Mouse (Mus musculus): ENCODE data around the gene Mia2. TPM values are rescaled to one million over a fixed set of nuclear protein-coding genes. Genes with fewer than 3 reads are reported as not detected.
A peak's percentile ranks its signal among the peaks of the same experiment; 100 is the strongest.

Mia2 gene
- polyA plus RNA-seq, 1 experiment from 2014 or later = 131 TPM

GRCm38 (mm10) chr12:59206208-59206999, 110.8 kb downstream of the Mia2 start:
- H3K4me3 ChIP-seq (ENCODE audit: low read depth, low read length) = no peak overlapping the region
- no peak for TF ChIP-seq CTCF (IDR thresholded peaks at IDR 0.05; ENCODE audit: low read depth)
- H3K36me3 ChIP-seq (ENCODE audit: control insufficient read depth, insufficient read depth) = peaks cover 11% of the 10 kb centered on the region; the same call in 1 of the 2 replicates
- no peaks in the 10 kb centered on the region for H3K9me3 ChIP-seq (ENCODE audit: control insufficient read depth)
- H3K4me1 ChIP-seq (replicated peaks; ENCODE audit: control insufficient read depth, insufficient read depth, low read length) = no peaks in the 10 kb centered on the region
- no peak overlapping the region for H3K9ac ChIP-seq (ENCODE audit: low read depth, low read length)
- H3K27me3 ChIP-seq (replicated peaks; ENCODE audit: control insufficient read depth, insufficient read depth, low read length) = no peaks in the 10 kb centered on the region
- ATAC-seq = no peak
- no peak overlapping the region for H3K4me2 ChIP-seq (replicated peaks; ENCODE audit: low read depth)
- H3K27ac ChIP-seq (ENCODE audit: low read depth, low read length) = no peak overlapping the region
- WGBS = 81% methylated on average over 4 of the region's 4 CpGs

GRCm38 (mm10) chr12:59207000-59207390, 111.4 kb downstream of the Mia2 start:
- no peak for TF ChIP-seq CTCF (IDR thresholded peaks at IDR 0.05; ENCODE audit: low read depth)
- 77% methylated on average over 3 of the region's 3 CpGs for whole genome bisulfite sequencing
- no peak for ATAC-seq
- H3K4me3 ChIP-seq (ENCODE audit: low read depth, low read length) = no peak overlapping the region
- H3K4me1 ChIP-seq (replicated peaks; ENCODE audit: control insufficient read depth, insufficient read depth, low read length) = no peaks in the 10 kb centered on the region
- peaks cover 12% of the 10 kb centered on the region; the same call in 1 of the 2 replicates for H3K36me3 ChIP-seq (ENCODE audit: control insufficient read depth, insufficient read depth)
- no peak overlapping the region for H3K4me2 ChIP-seq (replicated peaks; ENCODE audit: low read depth)
- H3K27me3 ChIP-seq (replicated peaks; ENCODE audit: control insufficient read depth, insufficient read depth, low read length) = no peaks in the 10 kb centered on the region
- H3K9me3 ChIP-seq (ENCODE audit: control insufficient read depth) = no peaks in the 10 kb centered on the region
- H3K27ac ChIP-seq (ENCODE audit: low read depth, low read length) = no peak overlapping the region
- no peak overlapping the region for H3K9ac ChIP-seq (ENCODE audit: low read depth, low read length)

- no peak overlapping the region; the same call in 1 of the 2 replicates for H3K4me2 ChIP-seq (replicated peaks; ENCODE audit: low read depth)
- no peaks in the 10 kb centered on the region for H3K9me3 ChIP-seq (ENCODE audit: control insufficient read depth)
- no peak overlapping the region for H3K4me3 ChIP-seq (ENCODE audit: low read depth, low read length)
- H3K27me3 ChIP-seq (replicated peaks; ENCODE audit: control insufficient read depth, insufficient read depth, low read length) = no peaks in the 10 kb centered on the region
- H3K9ac ChIP-seq (ENCODE audit: low read depth, low read length) = no peak overlapping the region
- H3K27ac ChIP-seq (ENCODE audit: low read depth, low read length) = no peak overlapping the region
- H3K36me3 ChIP-seq (ENCODE audit: control insufficient read depth, insufficient read depth) = 0 out of 2 replicates have a peak, but pooled peaks cover 12% of the 10 kb centered on the region
- no peaks in the 10 kb centered on the region for H3K4me1 ChIP-seq (replicated peaks; ENCODE audit: control insufficient read depth, insufficient read depth, low read length)
- TF ChIP-seq CTCF (IDR thresholded peaks at IDR 0.05; ENCODE audit: low read depth) = no peak
- WGBS = 42% methylated on average over 1 of the region's 1 CpGs
- peak; percentile 80 for ATAC-seq
Observed at GRCm38 (mm10) chr12:59207814-59208213, 112.2 kb downstream of the Mia2 start.

GRCm38 (mm10) chr12:59216176-59216575, 120.6 kb downstream of the Mia2 start:
- 0 out of 2 replicates have a peak, but pooled peaks cover 3% of the 10 kb centered on the region for H3K36me3 ChIP-seq (ENCODE audit: control insufficient read depth, insufficient read depth)
- H3K27ac ChIP-seq (ENCODE audit: low read depth, low read length) = no peak overlapping the region
- no peaks in the 10 kb centered on the region for H3K9me3 ChIP-seq (ENCODE audit: control insufficient read depth)
- ATAC-seq = no peak
- WGBS = 85% methylated on average over 4 of the region's 4 CpGs
- TF ChIP-seq CTCF (IDR thresholded peaks at IDR 0.05; ENCODE audit: low read depth) = no peak
- no peaks in the 10 kb centered on the region for H3K27me3 ChIP-seq (replicated peaks; ENCODE audit: control insufficient read depth, insufficient read depth, low read length)
- H3K4me2 ChIP-seq (replicated peaks; ENCODE audit: low read depth) = no peak overlapping the region
- H3K4me1 ChIP-seq (replicated peaks; ENCODE audit: control insufficient read depth, insufficient read depth, low read length) = no peaks in the 10 kb centered on the region
- H3K4me3 ChIP-seq (ENCODE audit: low read depth, low read length) = no peak overlapping the region
- no peak overlapping the region for H3K9ac ChIP-seq (ENCODE audit: low read depth, low read length)

GRCm38 (mm10) chr12:59216676-59217266, 121.2 kb downstream of the Mia2 start:
- Histone ChIP-seq H3K4me1 (replicated peaks; ENCODE audit: control insufficient read depth, insufficient read depth, low read length) (no peaks in the 10 kb centered on the region), H3K4me2 (replicated peaks; ENCODE audit: low read depth) (no peak overlapping the region), H3K36me3 (ENCODE audit: control insufficient read depth, insufficient read depth) (no peaks in the 10 kb centered on the region), H3K27ac (ENCODE audit: low read depth, low read length) (no peak overlapping the region), H3K9me3 (ENCODE audit: control insufficient read depth) (no peaks in the 10 kb centered on the region), H3K4me3 (ENCODE audit: low read depth, low read length) (no peak overlapping the region), H3K27me3 (replicated peaks; ENCODE audit: control insufficient read depth, insufficient read depth, low read length) (no peaks in the 10 kb centered on the region), H3K9ac (ENCODE audit: low read depth, low read length) (no peak overlapping the region)
- no peak for ATAC-seq
- TF ChIP-seq CTCF (IDR thresholded peaks at IDR 0.05; ENCODE audit: low read depth) = no peak
- WGBS = 64% methylated on average over 6 of the region's 6 CpGs

GRCm38 (mm10) chr12:59217331-59217730, 121.7 kb downstream of the Mia2 start:
- WGBS = 76% methylated on average over 3 of the region's 3 CpGs

More at GRCm38 (mm10) chr12:59217331-59217730, 121.7 kb downstream of the Mia2 start:
- no peaks in the 10 kb centered on the region for H3K27me3 ChIP-seq (replicated peaks; ENCODE audit: control insufficient read depth, insufficient read depth, low read length)
- H3K9me3 ChIP-seq (ENCODE audit: control insufficient read depth) = no peaks in the 10 kb centered on the region
- H3K4me3 ChIP-seq (ENCODE audit: low read depth, low read length) = no peak overlapping the region
- H3K27ac ChIP-seq (ENCODE audit: low read depth, low read length) = no peak overlapping the region
- TF ChIP-seq CTCF (IDR thresholded peaks at IDR 0.05; ENCODE audit: low read depth) = no peak
- H3K4me1 ChIP-seq (replicated peaks; ENCODE audit: control insufficient read depth, insufficient read depth, low read length) = no peaks in the 10 kb centered on the region
- H3K9ac ChIP-seq (ENCODE audit: low read depth, low read length) = no peak overlapping the region
- no peaks in the 10 kb centered on the region for H3K36me3 ChIP-seq (ENCODE audit: control insufficient read depth, insufficient read depth)
- peak overlapping the region; percentile 92; the same call in 1 of the 2 replicates for H3K4me2 ChIP-seq (replicated peaks; ENCODE audit: low read depth)
- ATAC-seq = no peak

All from intestine, postnatal 0 days (tissue).